Mouse (Mus musculus): Measurements from ENCODE around the gene Fsd2. TPM values are rescaled to one million over a fixed set of nuclear protein-coding genes. Genes with fewer than 3 reads are reported as not detected.

The Fsd2 gene
- total and polyA plus RNA-seq, 2 experiments from 2014 or later = 93.7 to 99.0 TPM

- H3K27ac ChIP-seq (ENCODE audit: low read depth) = 0 out of 2 replicates have a peak overlapping the region, but pooled peaks have one; percentile 99
- peaks cover 19% of the 10 kb centered on the region for H3K4me1 ChIP-seq (ENCODE audit: control insufficient read depth, insufficient read depth)
- no peak overlapping the region for H3K4me2 ChIP-seq (ENCODE audit: low read depth, low read length)
- no peak for ATAC-seq (ENCODE audit: insufficient read depth, low read depth)
- no peaks in the 10 kb centered on the region for H3K9me3 ChIP-seq (replicated peaks; ENCODE audit: control insufficient read depth, low read length)
- WGBS = 86% methylated on average over 1 of the region's 1 CpGs
- H3K36me3 ChIP-seq (replicated peaks; ENCODE audit: control insufficient read depth, insufficient read depth, low read length) = 0 out of 2 replicates have a peak, but pooled peaks cover 1% of the 10 kb centered on the region
- no peak for DNase-seq (ENCODE audit: low spot score)
- H3K27me3 ChIP-seq (ENCODE audit: control insufficient read depth, insufficient read depth, low read length) = no peaks in the 10 kb centered on the region
- no peak overlapping the region for H3K4me3 ChIP-seq (ENCODE audit: low read depth, low read length)
- TF ChIP-seq CTCF (IDR thresholded peaks at IDR 0.05; ENCODE audit: low read depth) (no peak), EP300 (IDR thresholded peaks at IDR 0.05; ENCODE audit: low read depth) (no peak)
- H3K9ac ChIP-seq (replicated peaks; ENCODE audit: low read depth, low read length) = no peak overlapping the region
These were observed 3.1 kb upstream of the Fsd2 start for GRCm38 (mm10) chr7:81569851-81570250.

GRCm38 (mm10) chr7:81567396-81567795 is 652 bp upstream of the Fsd2 start:
- 76% methylated on average over 5 of the region's 5 CpGs for WGBS
- ATAC-seq (ENCODE audit: insufficient read depth, low read depth) = no peak
- Histone ChIP-seq H3K27me3 (ENCODE audit: control insufficient read depth, insufficient read depth, low read length) (no peaks in the 10 kb centered on the region), H3K9me3 (replicated peaks; ENCODE audit: control insufficient read depth, low read length) (no peaks in the 10 kb centered on the region), H3K4me2 (ENCODE audit: low read depth, low read length) (no peak overlapping the region), H3K27ac (ENCODE audit: low read depth) (peak overlapping the region; percentile 97), H3K36me3 (replicated peaks; ENCODE audit: control insufficient read depth, insufficient read depth, low read length) (no peaks in the 10 kb centered on the region), H3K9ac (replicated peaks; ENCODE audit: low read depth, low read length) (no peak overlapping the region), H3K4me3 (ENCODE audit: low read depth, low read length) (no peak overlapping the region), H3K4me1 (ENCODE audit: control insufficient read depth, insufficient read depth) (peaks cover 22% of the 10 kb centered on the region)
- TF ChIP-seq CTCF (IDR thresholded peaks at IDR 0.05; ENCODE audit: low read depth) (no peak), EP300 (IDR thresholded peaks at IDR 0.05; ENCODE audit: low read depth) (no peak)
- DNase-seq (ENCODE audit: low spot score) = no peak

- ATAC-seq (ENCODE audit: insufficient read depth, low read depth) = no peak
These were observed 412 bp downstream of the Fsd2 start for GRCm38 (mm10) chr7:81566332-81566731.

GRCm38 (mm10) chr7:81565381-81566055 is 1.2 kb downstream of the Fsd2 start:
- peak; percentile 31 for DNase-seq (ENCODE audit: low spot score)
- peak overlapping the region; percentile 67 for H3K4me2 ChIP-seq (ENCODE audit: low read depth, low read length)
- peaks cover 28% of the 10 kb centered on the region for H3K4me1 ChIP-seq (ENCODE audit: control insufficient read depth, insufficient read depth)
- H3K36me3 ChIP-seq (replicated peaks; ENCODE audit: control insufficient read depth, insufficient read depth, low read length) = no peaks in the 10 kb centered on the region
- peak overlapping the region; percentile 34 for H3K4me3 ChIP-seq (ENCODE audit: low read depth, low read length)
- no peak for TF ChIP-seq CTCF (IDR thresholded peaks at IDR 0.05; ENCODE audit: low read depth)
- TF ChIP-seq EP300 (IDR thresholded peaks at IDR 0.05; ENCODE audit: low read depth) = no peak
- H3K9ac ChIP-seq (replicated peaks; ENCODE audit: low read depth, low read length) = peak overlapping the region; percentile 64
- no peaks in the 10 kb centered on the region for H3K9me3 ChIP-seq (replicated peaks; ENCODE audit: control insufficient read depth, low read length)
- H3K27me3 ChIP-seq (ENCODE audit: control insufficient read depth, insufficient read depth, low read length) = no peaks in the 10 kb centered on the region
- H3K27ac ChIP-seq (ENCODE audit: low read depth) = peak overlapping the region; percentile 97
- peak; percentile 24; the same call in 1 of the 2 replicates for ATAC-seq (ENCODE audit: insufficient read depth, low read depth)
- 37% methylated on average over 7 of the region's 7 CpGs for WGBS

More at GRCm38 (mm10) chr7:81566332-81566731, 412 bp downstream of the Fsd2 start:
- no peak for TF ChIP-seq EP300 (IDR thresholded peaks at IDR 0.05; ENCODE audit: low read depth)
- no peak for TF ChIP-seq CTCF (IDR thresholded peaks at IDR 0.05; ENCODE audit: low read depth)
- Histone ChIP-seq H3K9ac (replicated peaks; ENCODE audit: low read depth, low read length) (peak overlapping the region; percentile 64), H3K36me3 (replicated peaks; ENCODE audit: control insufficient read depth, insufficient read depth, low read length) (no peaks in the 10 kb centered on the region), H3K4me1 (ENCODE audit: control insufficient read depth, insufficient read depth) (peaks cover 22% of the 10 kb centered on the region), H3K4me3 (ENCODE audit: low read depth, low read length) (peak overlapping the region; percentile 34), H3K4me2 (ENCODE audit: low read depth, low read length) (peak overlapping the region; percentile 67), H3K27me3 (ENCODE audit: control insufficient read depth, insufficient read depth, low read length) (no peaks in the 10 kb centered on the region), H3K9me3 (replicated peaks; ENCODE audit: control insufficient read depth, low read length) (no peaks in the 10 kb centered on the region), H3K27ac (ENCODE audit: low read depth) (peak overlapping the region; percentile 97)
- 32% methylated on average over 4 of the region's 4 CpGs for WGBS
- DNase-seq (ENCODE audit: low spot score) = peak; percentile 16

- 0 out of 2 replicates have a peak, but pooled peaks cover 1% of the 10 kb centered on the region for H3K36me3 ChIP-seq (replicated peaks; ENCODE audit: control insufficient read depth, insufficient read depth, low read length)
- no peaks in the 10 kb centered on the region for H3K9me3 ChIP-seq (replicated peaks; ENCODE audit: control insufficient read depth, low read length)
- peak overlapping the region; percentile 67 for H3K4me2 ChIP-seq (ENCODE audit: low read depth, low read length)
- peak overlapping the region; percentile 97 for H3K27ac ChIP-seq (ENCODE audit: low read depth)
- TF ChIP-seq CTCF (IDR thresholded peaks at IDR 0.05; ENCODE audit: low read depth) = no peak
- no peak for TF ChIP-seq EP300 (IDR thresholded peaks at IDR 0.05; ENCODE audit: low read depth)
- WGBS = 45% methylated on average over 7 of the region's 7 CpGs
- ATAC-seq (ENCODE audit: insufficient read depth, low read depth) = no peak
- peak overlapping the region; percentile 64; the same call in 1 of the 2 replicates for H3K9ac ChIP-seq (replicated peaks; ENCODE audit: low read depth, low read length)
- peaks cover 32% of the 10 kb centered on the region for H3K4me1 ChIP-seq (ENCODE audit: control insufficient read depth, insufficient read depth)
- no peaks in the 10 kb centered on the region for H3K27me3 ChIP-seq (ENCODE audit: control insufficient read depth, insufficient read depth, low read length)
- no peak for DNase-seq (ENCODE audit: low spot score)
- peak overlapping the region; percentile 34 for H3K4me3 ChIP-seq (ENCODE audit: low read depth, low read length)
These were observed 2.0 kb downstream of the Fsd2 start for GRCm38 (mm10) chr7:81564766-81565165.
